Mouse (Mus musculus) E14TG2a.4 (cell line): ENCODE results near the gene Fars2.

Source experiments
- H3K27me3 ChIP-seq: 2 replicates; pipeline ENCODE4 v1.6.1; 2014; ENCODE audit warnings: low read length, control low read depth; ENCODE audit not compliant: insufficient read depth
- H3K36me3 ChIP-seq: 2 replicates; pipeline ENCODE4 v1.6.1; 2014; ENCODE audit warnings: low read length, control low read depth; ENCODE audit not compliant: insufficient read depth
- H3K4me1 ChIP-seq: replicated peaks from 2 replicates; pipeline ENCODE4 v1.6.1; 2014; ENCODE audit warnings: low read depth, low read length, control low read depth
- H3K4me3 ChIP-seq: replicated peaks from 2 replicates; pipeline ENCODE4 v1.5.1; 2014; ENCODE audit warnings: mild to moderate bottlenecking, low read length
- H3K9me3 ChIP-seq: 2 replicates; pipeline ENCODE4 v1.6.1; 2014; ENCODE audit warnings: low read length, control low read depth
- CTCF ChIP-seq: conservative IDR thresholded peaks from 2 replicates; pipeline ENCODE4 v1.5.1; 2014; ENCODE audit warnings: low read length
- NANOG ChIP-seq: IDR thresholded peaks from 2 replicates; pipeline ENCODE4 v1.6.1; 2014; ENCODE audit warnings: borderline replicate concordance, low read length, mixed read lengths
- POU5F1 ChIP-seq: IDR thresholded peaks from 2 replicates; pipeline ENCODE4 v1.6.1; 2014; ENCODE audit warnings: low read length, borderline replicate concordance

Gene Fars2

GRCm38 (mm10) chr13:36259754-36260153 is 142.5 kb downstream of the Fars2 start:
- Histone ChIP-seq H3K27me3 (no peaks in the 10 kb centered on the region), H3K4me1 (peaks cover 25% of the 10 kb centered on the region), H3K36me3 (no peaks in the 10 kb centered on the region), H3K4me3 (no peak overlapping the region), H3K9me3 (no peaks in the 10 kb centered on the region)
- TF ChIP-seq CTCF, result no peak
- no peak for TF ChIP-seq NANOG
- no peak for TF ChIP-seq POU5F1

- no peaks in the 10 kb centered on the region for H3K27me3 ChIP-seq
- H3K4me3 ChIP-seq, result no peak overlapping the region
- H3K36me3 ChIP-seq, result no peaks in the 10 kb centered on the region
- peaks cover 25% of the 10 kb centered on the region for H3K4me1 ChIP-seq
- TF ChIP-seq NANOG (no peak), POU5F1 (no peak), CTCF (no peak)
- H3K9me3 ChIP-seq, result no peaks in the 10 kb centered on the region
These were observed 144.1 kb downstream of the Fars2 start for GRCm38 (mm10) chr13:36261299-36261698.

GRCm38 (mm10) chr13:36263240-36264095 is 146.3 kb downstream of the Fars2 start:
- Histone ChIP-seq H3K9me3 (no peaks in the 10 kb centered on the region), H3K36me3 (no peaks in the 10 kb centered on the region), H3K4me1 (peaks cover 25% of the 10 kb centered on the region), H3K27me3 (no peaks in the 10 kb centered on the region), H3K4me3 (no peak overlapping the region)
- TF ChIP-seq CTCF (no peak), NANOG (peak; percentile 50; the same call in 1 of the 2 replicates)

- H3K4me3 ChIP-seq, result no peak overlapping the region
- no peak for TF ChIP-seq CTCF
- TF ChIP-seq NANOG, result no peak
- no peak for TF ChIP-seq POU5F1
- peaks cover 25% of the 10 kb centered on the region for H3K4me1 ChIP-seq
- no peaks in the 10 kb centered on the region for H3K9me3 ChIP-seq
- no peaks in the 10 kb centered on the region for H3K36me3 ChIP-seq
- H3K27me3 ChIP-seq, result no peaks in the 10 kb centered on the region
These were observed 147.2 kb downstream of the Fars2 start for GRCm38 (mm10) chr13:36264391-36264790.

- H3K9me3 ChIP-seq, result no peaks in the 10 kb centered on the region
- no peak overlapping the region for H3K4me3 ChIP-seq
- peaks cover 18% of the 10 kb centered on the region for H3K4me1 ChIP-seq
- H3K27me3 ChIP-seq, result no peaks in the 10 kb centered on the region
- TF ChIP-seq POU5F1 (no peak), CTCF (no peak), NANOG (no peak)
- no peaks in the 10 kb centered on the region for H3K36me3 ChIP-seq
These were observed 148.1 kb downstream of the Fars2 start for GRCm38 (mm10) chr13:36265342-36265744.

- Histone ChIP-seq H3K4me1 (peaks cover 18% of the 10 kb centered on the region), H3K9me3 (no peaks in the 10 kb centered on the region), H3K36me3 (no peaks in the 10 kb centered on the region), H3K27me3 (no peaks in the 10 kb centered on the region), H3K4me3 (no peak overlapping the region)
- TF ChIP-seq POU5F1, result no peak
- TF ChIP-seq NANOG, result no peak
- TF ChIP-seq CTCF, result no peak
These were observed 150.2 kb downstream of the Fars2 start for GRCm38 (mm10) chr13:36267399-36267798.

GRCm38 (mm10) chr13:36270867-36271266 is 153.7 kb downstream of the Fars2 start:
- TF ChIP-seq POU5F1 (no peak), NANOG (no peak), CTCF (no peak)
- Histone ChIP-seq H3K27me3 (no peaks in the 10 kb centered on the region), H3K9me3 (no peaks in the 10 kb centered on the region), H3K4me1 (no peaks in the 10 kb centered on the region), H3K4me3 (no peak overlapping the region), H3K36me3 (no peaks in the 10 kb centered on the region)

- Histone ChIP-seq H3K4me1 (no peaks in the 10 kb centered on the region; the same call in 1 of the 2 replicates), H3K4me3 (no peak overlapping the region), H3K27me3 (no peaks in the 10 kb centered on the region), H3K36me3 (no peaks in the 10 kb centered on the region), H3K9me3 (no peaks in the 10 kb centered on the region)
- TF ChIP-seq POU5F1 (no peak), CTCF (no peak), NANOG (no peak)
These were observed 156.3 kb downstream of the Fars2 start for GRCm38 (mm10) chr13:36273497-36273896.
